Mouse (Mus musculus) kidney, adult 11 months (tissue): Measurements from ENCODE around the gene Fhit.
"Not testable (repeated sequence)": the region's sequence is repeated elsewhere in the genome, so short reads cannot be mapped to it uniquely, and the experiment has no call there.

ENCODE experiments used
- DNase-seq: peaks from one replicate; pipeline ENCODE4 v3.0.0; 2022

Fhit gene

DNA sequence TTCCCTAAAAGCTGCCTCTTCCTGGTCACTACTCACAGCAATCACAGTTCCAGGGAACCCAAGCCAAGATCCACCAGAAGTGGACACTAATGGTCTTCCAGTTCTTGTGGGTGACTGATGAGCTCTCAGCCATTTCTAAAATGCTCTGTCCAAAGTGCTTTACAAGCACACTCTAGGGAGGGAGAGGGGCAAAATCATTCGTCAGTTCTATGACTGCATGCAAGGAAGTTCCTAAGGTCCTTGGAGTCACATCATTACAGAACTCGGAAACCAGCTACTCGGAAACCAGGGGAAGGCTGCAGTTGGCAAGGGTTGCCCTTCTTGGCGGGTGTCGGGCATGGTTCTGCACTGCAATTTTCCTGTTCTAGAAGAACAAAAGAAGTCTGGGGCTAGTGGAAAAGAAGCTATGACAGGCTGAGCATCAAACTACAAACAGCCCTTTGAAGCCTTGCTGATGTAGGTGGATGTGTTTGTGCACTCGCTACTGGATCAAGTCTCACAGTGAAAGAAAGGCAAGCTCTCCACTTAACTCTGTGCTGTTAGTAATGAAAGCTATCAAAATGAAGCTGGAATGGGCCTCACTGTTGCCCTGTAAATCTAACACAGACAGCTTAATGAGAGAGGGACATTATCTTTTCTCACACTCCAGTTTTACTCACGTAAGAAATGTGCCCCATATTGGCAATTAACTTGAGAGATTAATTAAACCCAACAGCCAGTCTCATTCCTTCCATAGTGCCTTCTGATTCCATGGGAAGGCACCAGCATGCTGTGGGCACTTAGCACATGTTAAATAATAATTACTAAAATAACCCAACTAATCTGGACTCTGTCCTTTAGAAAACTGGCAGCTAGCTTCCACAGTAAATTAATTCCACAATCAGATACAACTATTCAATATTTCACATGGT is 243.7 kb downstream of the Fhit start:
- DNase-seq, result no peak

- DNase-seq, result no peak
Measured at GRCm38 (mm10) chr14:10908011-10908410, 253.8 kb downstream of the Fhit start.

DNA sequence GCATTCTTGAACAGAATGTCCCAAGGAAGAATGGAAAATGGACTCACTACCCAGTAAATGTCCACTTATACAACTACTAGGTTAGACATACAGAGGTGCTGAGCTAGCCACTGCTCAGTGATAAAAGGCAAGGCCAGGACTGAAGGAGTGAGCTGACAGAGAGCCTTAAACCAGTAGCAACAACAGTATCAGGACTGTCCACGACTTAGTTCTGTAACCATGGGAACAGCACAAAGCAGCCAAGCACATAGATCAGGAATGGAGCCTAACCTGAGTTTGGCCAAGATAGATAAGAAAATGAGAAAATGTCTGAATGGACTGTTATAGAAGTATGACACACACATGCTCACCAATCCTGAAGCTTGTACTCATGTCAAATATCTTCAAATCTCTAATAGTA is 279.1 kb downstream of the Fhit start:
- no peak for DNase-seq

GRCm38 (mm10) chr14:10880749-10881148 is 281.1 kb downstream of the Fhit start:
- DNase-seq, result no peak

- DNase-seq, result no peak
Measured at GRCm38 (mm10) chr14:10874595-10875372, 287.1 kb downstream of the Fhit start.

- DNase-seq, result no peak
Measured at GRCm38 (mm10) chr14:10857606-10858005, 304.2 kb downstream of the Fhit start.

- DNase-seq, result no peak
Measured at GRCm38 (mm10) chr14:10851936-10852335, 309.9 kb downstream of the Fhit start.

DNA sequence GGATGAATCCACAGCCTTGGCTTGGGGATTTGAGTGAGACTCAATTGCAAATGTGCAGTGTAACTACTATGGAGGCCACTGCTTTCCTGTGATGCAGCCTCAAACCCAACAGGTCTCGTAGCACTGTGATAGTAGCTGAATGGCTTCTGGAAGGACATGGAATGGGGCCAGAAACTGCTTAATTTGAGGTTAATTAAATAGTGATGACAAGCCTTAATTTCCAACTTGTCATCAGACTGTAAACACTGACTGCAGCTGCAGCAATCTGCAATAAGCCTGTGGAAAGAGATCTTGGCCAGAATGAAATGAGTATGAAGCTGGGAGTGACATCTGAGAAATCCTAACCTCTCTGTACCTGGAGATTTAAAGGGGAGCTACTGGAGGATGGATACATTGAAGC is 325.8 kb downstream of the Fhit start:
- no peak for DNase-seq

- DNase-seq, result no peak
Measured at GRCm38 (mm10) chr14:10824819-10825218, 337.0 kb downstream of the Fhit start.

DNA sequence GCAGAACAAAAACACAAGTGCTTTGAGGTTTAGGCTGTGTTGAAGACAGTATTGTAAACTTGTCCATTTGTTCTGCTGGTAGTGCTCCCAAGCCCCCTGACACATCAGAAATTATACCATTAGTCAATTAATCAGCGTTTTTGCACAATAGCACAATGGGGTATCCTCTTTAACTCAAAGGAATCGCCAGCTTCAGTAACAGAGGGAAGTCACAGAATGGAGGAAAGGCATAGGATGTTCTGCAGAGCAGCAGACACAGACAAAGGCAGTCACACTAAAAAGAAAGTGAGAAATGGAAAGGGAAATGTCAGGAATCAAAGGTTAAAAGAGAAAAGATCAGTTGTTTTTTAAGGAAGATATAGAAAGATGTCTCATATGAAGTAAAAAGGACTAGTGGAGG is 348.3 kb downstream of the Fhit start:
- DNase-seq, result no peak

- DNase-seq, result no peak
Measured at GRCm38 (mm10) chr14:10798489-10799180, 363.2 kb downstream of the Fhit start.

DNA sequence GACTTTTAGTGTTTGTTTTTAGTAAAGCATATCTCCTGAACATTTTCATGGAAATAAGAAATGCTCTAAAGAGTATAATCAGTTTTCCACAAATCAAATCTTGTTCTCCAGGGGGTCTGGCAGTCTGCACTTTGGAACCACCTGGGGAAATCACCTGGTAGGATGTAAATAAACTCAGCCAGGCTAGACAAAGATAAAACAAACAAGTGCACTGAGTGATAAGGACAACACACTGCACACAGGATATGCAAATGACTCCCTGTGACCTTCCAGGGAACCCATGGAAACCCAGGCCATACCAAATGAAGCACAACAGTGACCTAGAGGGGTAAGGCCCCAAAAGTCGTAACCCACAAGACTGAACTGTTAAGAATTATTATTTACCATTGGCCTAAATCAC is 364.2 kb downstream of the Fhit start:
- no peak for DNase-seq

DNA sequence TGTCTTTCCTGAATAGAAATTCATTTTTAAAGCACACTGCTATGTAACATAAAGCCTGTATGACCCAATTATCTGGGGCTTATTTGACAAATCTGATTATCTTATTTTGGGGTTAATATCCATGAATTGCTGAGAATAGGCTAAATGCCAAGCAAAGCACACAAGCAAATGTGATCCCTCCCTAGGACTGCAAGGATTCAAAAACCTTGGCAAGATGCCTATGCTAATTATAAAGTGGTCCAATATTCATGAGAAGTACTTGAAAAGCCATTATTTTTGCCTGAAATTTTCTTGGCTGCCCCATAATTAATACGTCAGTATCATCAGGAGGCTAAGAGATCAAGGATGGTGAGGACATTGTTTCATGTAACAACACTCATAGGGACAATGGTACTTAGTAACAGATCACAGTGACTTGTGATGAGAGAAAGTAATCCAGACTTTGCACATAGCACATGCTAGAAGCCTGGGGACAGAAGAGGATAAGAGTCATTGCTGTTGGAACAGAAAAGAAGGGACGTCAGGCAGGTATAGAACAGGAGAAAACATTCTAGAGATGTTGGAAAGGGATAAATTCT is 366.2 kb downstream of the Fhit start:
- no peak for DNase-seq

DNA sequence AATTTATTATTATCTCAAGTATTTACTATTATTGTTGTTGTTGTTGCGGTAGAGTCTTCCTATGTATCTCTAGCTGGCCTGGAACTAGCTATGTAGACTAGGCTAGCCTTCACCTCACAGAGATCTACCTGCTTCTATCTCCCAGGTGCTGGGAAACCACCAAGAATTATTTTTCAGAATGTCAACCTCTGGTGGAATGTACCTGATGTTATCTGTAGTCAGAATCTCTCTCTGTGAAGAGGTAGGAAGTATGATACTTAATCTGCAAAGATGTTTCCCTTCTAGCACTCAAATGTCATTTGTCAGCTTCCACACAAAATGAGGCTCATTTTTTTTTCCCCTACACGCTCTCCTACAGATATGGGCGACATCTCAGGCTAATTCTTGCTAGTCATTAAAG is 377.9 kb downstream of the Fhit start:
- DNase-seq, result no peak

DNA sequence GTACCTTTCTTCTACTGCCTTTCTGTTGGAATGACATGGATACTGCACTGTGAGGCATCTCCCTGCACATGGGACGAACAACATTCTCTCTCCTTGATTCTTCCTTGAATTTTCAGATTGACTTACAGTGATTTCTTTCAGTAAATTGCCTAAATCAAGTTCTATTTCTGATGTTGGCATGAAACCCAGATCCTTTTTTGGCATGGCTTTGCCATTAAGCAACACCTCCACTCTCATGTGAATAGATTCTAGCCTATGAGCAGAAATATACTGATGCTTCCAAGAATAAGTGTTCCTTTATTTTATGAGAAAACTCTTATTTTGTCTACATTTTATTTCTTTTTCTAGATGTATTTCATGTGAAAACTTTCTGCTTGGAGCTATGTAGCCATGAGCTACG is 383.1 kb downstream of the Fhit start:
- DNase-seq, result no peak

DNA sequence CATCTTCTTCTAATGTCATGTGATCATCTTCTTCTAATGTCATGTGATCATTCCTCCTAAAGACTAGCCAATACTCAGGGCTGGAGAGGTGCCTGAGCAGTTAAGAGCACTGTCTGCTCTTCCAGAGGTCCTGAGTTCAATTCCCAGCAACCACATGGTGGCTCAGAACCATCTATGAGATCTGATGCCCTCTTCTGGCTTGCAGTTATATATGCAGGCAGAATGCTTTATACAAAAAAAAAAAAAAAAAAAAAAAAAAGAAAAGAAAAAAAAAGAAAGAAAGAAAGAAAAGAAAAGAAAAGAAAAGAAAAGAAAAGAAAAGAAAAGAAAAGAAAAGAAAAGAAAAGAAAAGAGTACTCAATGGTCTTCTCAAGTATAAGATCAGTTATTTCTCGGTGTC is 407.0 kb downstream of the Fhit start:
- not testable (repeated sequence) for DNase-seq

DNA sequence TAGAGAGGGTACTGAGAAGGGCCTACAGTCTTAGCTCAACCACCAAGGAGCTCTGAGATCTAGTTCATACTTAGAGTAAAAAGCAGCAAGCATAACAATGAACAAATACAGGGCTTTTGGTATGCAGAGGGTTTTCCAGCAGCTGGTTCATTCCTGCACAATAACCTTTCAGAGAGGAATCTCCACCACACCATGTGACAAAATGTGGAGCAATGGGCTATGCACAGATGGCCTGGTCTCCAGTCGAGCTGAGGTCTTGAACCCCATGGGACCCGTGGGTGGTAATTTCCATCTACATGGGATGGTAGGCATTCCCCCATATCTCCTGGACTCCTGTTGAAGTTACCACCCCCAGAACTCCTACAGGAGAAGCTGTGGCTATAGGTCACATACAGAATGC is 423.8 kb downstream of the Fhit start:
- no peak for DNase-seq

DNA sequence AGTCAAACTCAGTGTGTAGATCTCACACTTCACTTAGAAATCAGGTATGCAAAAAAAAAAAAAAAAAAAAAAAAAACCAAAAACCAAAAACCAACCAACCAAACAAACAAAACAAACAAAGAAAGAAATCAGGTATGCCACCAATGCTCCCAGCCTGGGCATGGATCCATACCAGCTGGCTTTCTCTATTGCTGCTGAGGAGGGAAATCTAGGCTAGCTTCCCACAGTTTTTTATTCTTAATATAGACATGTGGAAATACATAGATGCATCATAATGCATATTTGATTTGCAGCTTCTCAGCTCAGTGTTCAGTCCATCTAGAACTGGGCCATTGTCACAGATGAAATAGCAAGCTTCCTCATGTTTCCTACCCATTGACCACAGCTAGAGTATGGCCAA is 439.3 kb downstream of the Fhit start:
- DNase-seq, result no peak

DNA sequence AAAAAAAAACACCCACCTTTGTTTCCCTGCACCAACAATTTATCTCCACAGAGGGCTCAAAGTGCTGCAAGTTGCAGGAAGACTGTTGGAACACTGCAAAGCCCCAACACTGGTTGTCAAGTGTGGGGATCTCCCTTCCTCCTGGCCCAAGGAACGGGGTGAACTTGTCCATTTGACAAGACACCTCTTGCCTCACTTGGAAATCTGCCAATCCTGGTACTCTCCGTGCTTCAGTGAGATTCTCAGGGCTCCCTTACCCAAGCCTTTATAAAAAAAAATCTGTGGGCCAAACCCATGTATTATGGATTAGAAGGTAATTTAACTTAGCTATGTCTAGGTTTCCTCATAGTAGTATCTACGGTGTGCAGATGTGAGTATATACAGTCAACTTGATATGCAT is 448.9 kb downstream of the Fhit start:
- no peak for DNase-seq

- DNase-seq, result no peak
Measured at GRCm38 (mm10) chr14:10712522-10712881, 449.3 kb downstream of the Fhit start.

DNA sequence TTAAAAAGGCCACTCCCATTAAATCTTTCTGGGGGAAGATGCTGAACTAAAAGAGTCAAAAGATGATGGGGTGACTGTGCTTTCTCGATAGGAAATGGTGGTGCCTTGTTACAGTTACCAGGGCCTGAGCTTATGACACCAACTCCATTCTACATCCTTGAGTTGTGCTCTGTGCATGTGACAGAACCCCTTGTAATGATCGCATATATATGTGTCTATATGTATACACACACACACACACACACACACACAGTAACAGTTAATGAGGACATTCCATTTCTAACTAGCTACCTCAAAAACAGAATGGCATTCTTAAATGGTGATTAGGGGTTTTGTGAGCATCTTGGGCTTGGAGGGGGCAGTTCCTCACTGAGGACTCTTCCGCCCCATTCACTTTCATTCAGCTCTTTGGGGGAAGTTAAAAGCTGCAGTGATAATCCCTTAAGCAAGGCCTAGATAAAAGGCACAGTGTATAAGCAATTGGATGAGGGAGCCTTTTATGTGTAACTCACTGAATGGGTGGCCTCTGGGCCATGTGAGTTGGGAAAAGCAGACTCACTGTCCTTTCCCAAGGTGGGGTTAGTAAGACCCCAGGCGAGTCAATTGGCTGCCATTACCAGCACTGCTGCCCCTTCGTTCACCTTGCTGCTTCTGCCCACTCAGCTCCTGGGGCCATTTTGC is 449.9 kb downstream of the Fhit start:
- DNase-seq, result no peak

- DNase-seq, result no peak
Measured at GRCm38 (mm10) chr14:10710796-10711311, 451.0 kb downstream of the Fhit start.
